Mouse (Mus musculus) limb, embryonic 11.5 days (tissue): ENCODE measurements at regions not wholly inside any gene's neighbourhood (a gene's known extent, or its start where the extent isn't known, plus 50 kb on each side); places are given as distances from the start of the nearest gene placed in this dataset.

Source experiments
- ATAC-seq: fragments of 200-750 bp; cut with Nextera tagmentation; 2 replicates; pipeline ENCODE4 v1.8.0; 2017; ENCODE audit warnings: low read depth; ENCODE audit not compliant: insufficient number of reproducible peaks, low FRiP score, low TSS enrichment
- DNase-seq: peaks from one replicate; pipeline ENCODE4 v3.0.0-alpha.2; 2015; ENCODE audit warnings: low spot score
- H3K27ac ChIP-seq: fragments of 300-500 bp; sonication (generic); replicated peaks from 2 replicates; pipeline ENCODE4 v1.5.1; 2014; ENCODE audit warnings: low read depth, mild to moderate bottlenecking, low read length
- H3K27me3 ChIP-seq: fragments of 300-500 bp; sonication (generic); 2 replicates; pipeline ENCODE4 v1.6.1; 2014; ENCODE audit warnings: mild to moderate bottlenecking, low read length, mixed read lengths; ENCODE audit not compliant: control insufficient read depth, insufficient read depth
- H3K36me3 ChIP-seq: fragments of 300-500 bp; sonication (generic); 2 replicates; pipeline ENCODE4 v1.6.1; 2014; ENCODE audit warnings: mild to moderate bottlenecking, low read length, moderate library complexity, mixed read lengths; ENCODE audit not compliant: control insufficient read depth, insufficient read depth
- H3K4me1 ChIP-seq: fragments of 300-500 bp; sonication (generic); 2 replicates; pipeline ENCODE4 v1.6.1; 2014; ENCODE audit warnings: low read length, mixed read lengths; ENCODE audit not compliant: control insufficient read depth, insufficient read depth
- H3K4me2 ChIP-seq: fragments of 300-500 bp; sonication (generic); 2 replicates; pipeline ENCODE4 v1.6.1; 2014; ENCODE audit warnings: low read depth, mild to moderate bottlenecking, moderate library complexity; ENCODE audit not compliant: severe bottlenecking
- H3K4me3 ChIP-seq: fragments of 300-500 bp; sonication (generic); 2 replicates; pipeline ENCODE4 v1.5.1; 2014; ENCODE audit warnings: low read depth, low read length
- H3K9ac ChIP-seq: fragments of 300-500 bp; sonication (generic); 2 replicates; pipeline ENCODE4 v1.6.1; 2014; ENCODE audit warnings: mild to moderate bottlenecking, low read length
- H3K9me3 ChIP-seq: fragments of 300-500 bp; sonication (generic); 2 replicates; pipeline ENCODE4 v1.6.1; 2016; ENCODE audit warnings: low read length; ENCODE audit not compliant: control insufficient read depth
- WGBS: fragments of 180-500 bp; shearing (Covaris S2); extraction: QIAGEN DNeasy Blood & Tissue Kit; methylation state at CpG from one replicate; pipeline ENCODE4 v1.1.7; 2014; 5-methylcytosine and 5-hydroxymethylcytosine counted together

DNA sequence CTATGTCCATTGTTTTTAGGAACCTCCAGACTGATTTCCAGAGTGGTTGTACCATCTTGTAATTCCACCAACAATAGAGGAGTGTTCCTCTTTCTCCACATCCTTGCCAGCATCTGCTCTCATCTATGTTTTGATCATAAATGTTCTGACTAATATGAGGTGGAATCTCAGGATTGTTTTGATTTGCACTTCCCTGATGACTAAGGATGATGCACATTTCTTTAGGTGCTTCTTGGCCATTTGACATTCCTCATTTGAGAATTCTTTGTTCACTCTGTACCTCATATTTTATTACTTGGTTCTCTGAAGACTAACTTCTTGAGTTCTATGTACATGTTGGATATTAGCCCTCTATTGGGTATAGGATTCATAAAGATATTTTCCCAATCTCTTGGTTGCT is 538.4 kb downstream of the Inhba start:
- Histone ChIP-seq H3K4me1 (no peaks in the 10 kb centered on the region), H3K9ac (no peak overlapping the region), H3K27me3 (no peaks in the 10 kb centered on the region), H3K36me3 (no peaks in the 10 kb centered on the region), H3K4me2 (no peak overlapping the region), H3K9me3 (no peaks in the 10 kb centered on the region), H3K27ac (no peak overlapping the region), H3K4me3 (no peak overlapping the region)
- no peak for DNase-seq
- ATAC-seq, result no peak

DNA sequence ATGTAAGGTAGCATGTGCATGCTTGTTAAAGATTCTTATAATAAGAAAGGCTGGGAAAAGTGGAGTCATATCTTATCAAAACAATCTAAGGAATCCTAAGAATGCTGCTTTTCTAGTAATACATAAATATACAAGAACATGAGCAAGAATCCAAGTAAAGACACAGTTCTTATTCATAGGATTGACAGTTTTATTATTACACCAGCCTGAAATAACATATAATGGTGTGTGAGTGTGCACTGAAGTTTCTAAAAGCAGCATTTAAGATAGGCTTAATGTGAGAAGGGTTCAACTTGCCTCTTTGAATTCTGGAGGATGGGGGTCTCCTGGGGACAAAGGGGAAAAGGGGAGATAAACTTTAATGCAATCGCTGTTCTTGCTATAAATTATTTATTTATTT is 553.3 kb downstream of the Inhba start:
- no peak for ATAC-seq
- Histone ChIP-seq H3K4me3 (no peak overlapping the region), H3K4me1 (no peaks in the 10 kb centered on the region), H3K9me3 (no peaks in the 10 kb centered on the region), H3K4me2 (no peak overlapping the region), H3K27ac (no peak overlapping the region), H3K9ac (no peak overlapping the region), H3K27me3 (no peaks in the 10 kb centered on the region), H3K36me3 (no peaks in the 10 kb centered on the region)
- DNase-seq, result no peak
- 92% methylated on average over 1 of the region's 1 CpGs for WGBS

DNA sequence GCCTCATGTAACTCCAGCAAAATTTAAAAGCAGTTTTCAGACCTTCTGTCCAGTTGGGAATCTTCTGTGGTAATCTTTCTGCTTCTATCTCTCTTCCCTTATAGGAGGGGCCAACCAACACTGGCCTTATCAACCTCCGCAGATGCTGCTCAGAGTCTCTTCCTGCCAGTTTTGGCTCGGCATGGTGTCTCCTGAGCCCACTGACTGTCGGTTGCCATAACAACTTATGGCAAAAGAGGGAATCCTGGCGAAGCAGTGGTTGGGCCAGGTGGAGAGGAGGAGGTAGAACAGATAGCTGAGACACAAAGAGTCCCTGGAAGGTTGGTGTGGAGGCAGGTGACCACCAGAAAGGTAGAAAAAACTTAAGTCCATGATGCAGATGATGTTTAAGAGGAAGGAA is 562.4 kb downstream of the Inhba start:
- no peak overlapping the region for H3K27ac ChIP-seq
- H3K9me3 ChIP-seq, result no peaks in the 10 kb centered on the region
- ATAC-seq (no peak), DNase-seq (no peak)
- H3K36me3 ChIP-seq, result no peaks in the 10 kb centered on the region
- no peak overlapping the region for H3K4me3 ChIP-seq
- H3K9ac ChIP-seq, result no peak overlapping the region
- no peak overlapping the region for H3K4me2 ChIP-seq
- WGBS, result 31% methylated on average over 4 of the region's 4 CpGs
- H3K4me1 ChIP-seq, result no peaks in the 10 kb centered on the region
- H3K27me3 ChIP-seq, result no peaks in the 10 kb centered on the region

DNA sequence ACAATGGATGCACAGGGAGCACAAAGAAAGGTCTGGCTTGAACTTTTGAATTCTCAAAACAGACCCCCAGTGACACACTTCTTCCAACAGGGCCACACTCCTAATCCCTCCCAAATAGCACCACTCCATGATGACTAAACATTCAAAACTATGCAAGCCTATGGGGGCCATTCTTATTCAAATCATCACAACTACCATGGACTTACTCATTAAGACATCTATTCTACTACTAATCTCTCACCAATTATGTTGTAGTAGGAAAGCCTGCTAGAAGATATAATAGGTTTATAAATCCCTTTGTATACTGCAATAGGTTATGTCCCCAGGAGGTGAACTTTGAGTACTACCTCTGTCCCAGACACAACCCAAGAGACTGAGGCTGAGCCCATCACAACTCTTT is 574.6 kb downstream of the Inhba start:
- H3K9ac ChIP-seq, result no peak overlapping the region
- no peaks in the 10 kb centered on the region for H3K9me3 ChIP-seq
- no peak overlapping the region for H3K27ac ChIP-seq
- DNase-seq (no peak), ATAC-seq (no peak)
- no peaks in the 10 kb centered on the region for H3K36me3 ChIP-seq
- H3K27me3 ChIP-seq, result no peaks in the 10 kb centered on the region
- no peak overlapping the region for H3K4me2 ChIP-seq
- no peaks in the 10 kb centered on the region for H3K4me1 ChIP-seq
- no peak overlapping the region for H3K4me3 ChIP-seq

DNA sequence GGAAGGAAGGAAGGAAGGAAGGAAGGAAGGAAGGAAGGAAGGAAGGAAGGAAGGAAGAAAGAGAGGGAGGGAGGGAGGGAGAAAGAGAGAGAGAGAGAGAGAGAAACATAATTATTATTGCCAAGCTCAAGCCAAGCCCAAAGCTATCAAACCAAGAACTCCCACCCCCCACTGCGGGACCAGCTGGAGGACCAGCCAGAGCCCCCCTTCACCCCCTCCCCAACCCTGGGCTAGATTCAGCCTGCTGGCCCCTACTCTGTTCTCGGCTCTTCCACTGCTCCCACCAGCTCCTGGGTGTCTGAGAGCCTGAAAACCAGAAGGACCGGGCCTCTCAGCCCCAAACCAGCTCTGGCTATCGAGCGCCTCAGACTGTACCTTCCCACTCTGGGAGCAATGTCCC is 608.1 kb downstream of the Inhba start:
- H3K4me3 ChIP-seq, result no peak overlapping the region
- 91% methylated on average over 5 of the region's 5 CpGs for WGBS
- H3K9me3 ChIP-seq, result no peaks in the 10 kb centered on the region
- H3K27ac ChIP-seq, result no peak overlapping the region
- DNase-seq (no peak), ATAC-seq (no peak)
- no peaks in the 10 kb centered on the region for H3K4me1 ChIP-seq
- no peak overlapping the region for H3K4me2 ChIP-seq
- H3K36me3 ChIP-seq, result no peaks in the 10 kb centered on the region
- no peak overlapping the region for H3K9ac ChIP-seq
- no peaks in the 10 kb centered on the region for H3K27me3 ChIP-seq

DNA sequence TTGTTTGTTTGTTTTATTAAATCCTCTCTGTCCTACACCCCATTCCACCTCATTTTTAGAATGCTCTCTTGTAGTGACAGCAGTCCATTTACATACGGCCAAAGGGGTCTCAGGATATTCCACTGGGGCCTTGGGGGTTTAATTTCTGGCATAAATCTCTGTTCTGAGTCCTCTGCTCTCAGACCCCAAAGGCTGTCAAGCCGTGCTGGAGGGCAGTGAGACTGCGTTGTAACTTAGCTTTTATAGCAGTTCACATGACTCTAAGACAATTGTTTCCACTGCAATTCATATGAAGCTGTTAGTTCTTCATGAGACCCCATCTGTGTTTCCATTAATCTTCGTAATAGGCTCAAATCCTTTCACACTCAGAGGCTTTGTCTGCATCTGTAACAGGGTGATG is 614.9 kb downstream of the Inhba start:
- Histone ChIP-seq H3K4me3 (no peak overlapping the region), H3K4me1 (no peaks in the 10 kb centered on the region), H3K4me2 (no peak overlapping the region), H3K9me3 (no peaks in the 10 kb centered on the region), H3K36me3 (no peaks in the 10 kb centered on the region), H3K27me3 (no peaks in the 10 kb centered on the region), H3K27ac (no peak overlapping the region), H3K9ac (no peak overlapping the region)
- ATAC-seq, result peak; percentile 26; the same call in 1 of the 2 replicates
- 29% methylated on average over 4 of the region's 4 CpGs for WGBS
- DNase-seq, result no peak

DNA sequence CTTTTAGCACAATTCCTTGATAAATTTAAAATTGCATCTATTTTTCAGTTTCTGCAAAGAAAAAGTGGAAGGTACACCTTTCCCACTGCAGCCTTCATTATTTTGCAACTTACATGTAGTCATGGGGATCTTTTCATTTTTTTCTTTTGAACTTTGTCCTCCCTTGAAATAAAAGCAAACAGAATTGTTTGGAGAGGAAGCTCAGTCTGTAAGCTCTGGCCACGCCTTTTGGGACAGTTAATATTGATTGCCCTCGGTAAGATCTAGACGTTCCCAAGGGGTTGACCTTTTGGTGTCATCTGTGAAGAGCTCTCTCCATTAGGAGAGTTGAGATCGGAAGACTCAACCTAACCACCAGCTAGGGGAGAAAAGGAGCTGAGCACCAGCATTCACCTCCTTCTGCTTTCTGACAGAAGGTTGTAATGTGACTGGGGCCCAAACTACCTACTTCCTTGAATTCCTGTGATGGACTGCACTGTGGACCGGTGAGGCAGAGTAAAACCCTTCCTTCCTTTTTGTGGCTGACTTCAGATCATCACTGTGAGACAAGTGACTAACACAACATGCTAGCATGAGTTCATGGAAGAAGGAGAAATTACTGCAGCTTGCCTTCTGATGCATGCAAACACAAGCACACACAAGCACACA is 621.9 kb downstream of the Inhba start:
- 76% methylated on average over 5 of the region's 5 CpGs for WGBS
- Histone ChIP-seq H3K4me2 (no peak overlapping the region), H3K9me3 (no peaks in the 10 kb centered on the region), H3K4me1 (no peaks in the 10 kb centered on the region), H3K9ac (no peak overlapping the region), H3K36me3 (no peaks in the 10 kb centered on the region), H3K4me3 (no peak overlapping the region), H3K27me3 (no peaks in the 10 kb centered on the region), H3K27ac (no peak overlapping the region)
- ATAC-seq (no peak), DNase-seq (no peak)

DNA sequence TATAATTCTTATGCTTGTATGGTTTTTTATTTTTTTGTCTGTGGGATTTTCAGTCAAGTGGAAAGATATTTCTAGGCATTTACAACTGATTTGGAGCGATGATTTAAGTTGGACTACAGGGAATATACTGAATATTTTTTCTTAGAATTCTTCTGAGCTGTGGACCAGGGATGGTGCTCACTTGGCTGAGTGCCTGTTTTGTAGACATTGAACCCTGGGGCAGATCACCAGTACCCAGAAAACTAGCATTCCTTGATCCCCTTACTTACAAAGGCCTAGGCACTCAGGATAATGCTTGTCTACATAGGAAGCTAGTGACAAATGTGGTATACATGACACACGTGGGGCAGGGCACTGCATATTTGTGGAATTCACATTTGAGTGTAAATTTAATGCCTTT is 624.6 kb downstream of the Inhba start:
- WGBS, result 78% methylated on average over 2 of the region's 2 CpGs
- no peaks in the 10 kb centered on the region for H3K27me3 ChIP-seq

More for the DNA sequence above, 624.6 kb downstream of the Inhba start:
- Histone ChIP-seq H3K9me3 (no peaks in the 10 kb centered on the region), H3K27ac (no peak overlapping the region), H3K9ac (no peak overlapping the region), H3K4me1 (no peaks in the 10 kb centered on the region), H3K4me3 (no peak overlapping the region), H3K36me3 (no peaks in the 10 kb centered on the region), H3K4me2 (no peak overlapping the region)
- no peak for ATAC-seq
- no peak for DNase-seq
